In genomic region chr7:81729787-81730186, GRCm38 (mm10) we compare ENCODE assay signal across 17 mouse cellular contexts. TPM values are rescaled to one million over a fixed set of nuclear protein-coding genes. Genes with fewer than 3 reads are reported as not detected.
"Had no signal": no experiment of that assay in that cellular context is flagged by ENCODE, and none has a peak within 500 bp of the region (broad histone marks: within the 10 kb centered on the region; RNA-seq: fewer than 3 reads in every experiment).

No protein-coding gene starts in this region.

- H3K27ac ChIP-seq: kidney, embryonic 15.5 days; layer of hippocampus, adult 2 months; limb, embryonic 13.5 days; midbrain, embryonic 15.5 days; neural tube, embryonic 13.5 days; stomach, embryonic 15.5 days had no signal

- H3K27me3 ChIP-seq: kidney, embryonic 15.5 days; limb, embryonic 13.5 days; midbrain, embryonic 15.5 days; neural tube, embryonic 13.5 days; stomach, embryonic 15.5 days had no signal

- H3K9ac ChIP-seq: kidney, embryonic 15.5 days; limb, embryonic 13.5 days; midbrain, embryonic 15.5 days; neural tube, embryonic 13.5 days; stomach, embryonic 15.5 days had no signal

- H3K4me2 ChIP-seq: kidney, embryonic 15.5 days; limb, embryonic 13.5 days; midbrain, embryonic 11.5 days; midbrain, embryonic 15.5 days; neural tube, embryonic 13.5 days; stomach, embryonic 15.5 days had no signal

- ATAC-seq: intestine, embryonic 16.5 days; midbrain, embryonic 15.5 days had no signal

- H3K36me3 ChIP-seq: kidney, embryonic 15.5 days; limb, embryonic 13.5 days; midbrain, embryonic 15.5 days; neural tube, embryonic 13.5 days; stomach, embryonic 15.5 days had no signal

- H3K4me3 ChIP-seq: kidney, embryonic 15.5 days; layer of hippocampus, adult 2 months; limb, embryonic 13.5 days; midbrain, embryonic 15.5 days; neural tube, embryonic 13.5 days; stomach, embryonic 15.5 days had no signal

- DNase-seq: kidney, adult 2 months; kidney, postnatal 14 days; left cerebral cortex, postnatal 4 days; lung, adult 18-20 months; lung, postnatal 36 days; retina, postnatal 1 day; right cerebral cortex, postnatal 4 days; spleen, adult 18-20 months had no signal

- H3K4me1 ChIP-seq: midbrain, embryonic 15.5 days; neural tube, embryonic 13.5 days; stomach, embryonic 15.5 days had no signal

- H3K9me3 ChIP-seq: kidney, embryonic 15.5 days; limb, embryonic 13.5 days; midbrain, embryonic 15.5 days; neural tube, embryonic 13.5 days; stomach, embryonic 15.5 days had no signal

RNA-seq across cellular contexts. Expression of gene Homer2, which starts 22.5 kb away (rescaled TPM):
- total RNA-seq: monocyte, adult 5-6 weeks had no signal
